Mouse (Mus musculus): Measurements from ENCODE around the gene Klrg2. TPM values are rescaled to one million over a fixed set of nuclear protein-coding genes. Genes with fewer than 3 reads are reported as not detected.
A peak's percentile ranks its signal among the peaks of the same experiment; 100 is the strongest.
"Not testable (repeated sequence)": the region's sequence is repeated elsewhere in the genome, so short reads cannot be mapped to it uniquely, and the experiment has no call there.

Klrg2 gene
- polyA plus RNA-seq, 2 experiments = 0.01 to 0.08 TPM

DNA sequence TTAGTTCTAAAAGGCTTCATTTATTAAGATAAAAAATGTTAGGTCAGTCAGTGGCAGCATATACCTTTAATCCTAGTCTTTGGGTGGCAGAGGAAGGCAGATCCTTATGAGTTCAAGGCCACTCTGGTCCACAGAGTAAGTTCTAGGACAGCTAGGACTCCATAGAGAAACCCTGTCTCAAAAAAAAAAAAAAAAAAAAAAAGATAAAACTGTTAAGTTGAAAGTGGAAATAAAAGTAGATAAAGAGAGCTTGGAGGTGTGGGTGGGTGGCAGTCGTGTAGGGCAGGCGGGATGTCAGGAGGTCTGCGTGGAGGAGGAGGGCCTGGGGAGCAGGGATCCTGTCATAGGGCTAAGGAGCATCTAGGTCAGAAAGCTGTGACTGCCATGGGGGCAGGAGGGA lies 35.0 kb upstream of the Klrg2 start:
- H3K4me1 ChIP-seq (replicated peaks; ENCODE audit: control insufficient read depth in 2 of 2, insufficient read depth in 2 of 2, low read length in 1 of 2) = peaks cover 8 to 18% of the 10 kb centered on the region in 2 experiments; a peak in 3 of 4 replicates
- no peak for TF ChIP-seq CTCF (IDR thresholded peaks at IDR 0.05; ENCODE audit: low read depth)
- no peak for TF ChIP-seq EP300 (IDR thresholded peaks at IDR 0.05; ENCODE audit: low read depth)
- H3K36me3 ChIP-seq (replicated peaks; ENCODE audit: control insufficient read depth, insufficient read depth, low read depth) = no peaks in the 10 kb centered on the region
- 63% methylated on average over 3 of the region's 3 CpGs for WGBS (ENCODE audit: insufficient replicate concordance)
- ATAC-seq (ENCODE audit: insufficient read depth) (no peak), DNase-seq (ENCODE audit: low read depth in 3 of 3, low spot score in 3 of 3) (no peak)
- H3K4me2 ChIP-seq (ENCODE audit: low read depth) = no peak overlapping the region
- no peak overlapping the region for H3K9ac ChIP-seq (replicated peaks)
- no peak overlapping the region for H3K4me3 ChIP-seq (ENCODE audit: insufficient read depth in 1 of 2, low read depth in 2 of 2, low read length in 2 of 2)
- H3K9me3 ChIP-seq (ENCODE audit: control insufficient read depth, low read length) = no peaks in the 10 kb centered on the region
- no peak overlapping the region for H3K27ac ChIP-seq
- H3K27me3 ChIP-seq (ENCODE audit: control insufficient read depth, insufficient read depth, low read length) = no peaks in the 10 kb centered on the region

DNA sequence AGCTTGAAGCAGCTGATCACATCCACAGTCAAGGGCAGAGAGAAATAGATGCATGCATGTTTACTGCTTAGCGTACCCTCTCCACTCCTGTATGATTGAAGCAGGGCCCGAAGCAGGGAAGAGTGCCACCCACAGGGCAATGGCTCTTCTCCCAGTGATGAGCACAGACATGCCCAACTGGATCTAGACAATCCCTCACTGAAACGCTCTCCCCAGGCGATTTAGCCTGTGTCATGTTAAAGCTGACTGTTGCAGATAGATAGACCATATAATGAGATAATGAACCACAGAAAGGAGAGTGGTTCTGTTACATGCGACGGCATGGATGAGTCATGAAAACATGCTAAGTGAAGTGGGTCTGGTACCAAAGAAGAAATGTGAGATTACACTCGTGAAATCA lies 34.2 kb upstream of the Klrg2 start:
- H3K9me3 ChIP-seq (ENCODE audit: control insufficient read depth, low read length) = no peaks in the 10 kb centered on the region
- no peaks in the 10 kb centered on the region for H3K27me3 ChIP-seq (ENCODE audit: control insufficient read depth, insufficient read depth, low read length)
- no peak overlapping the region for H3K4me2 ChIP-seq (ENCODE audit: low read depth)
- TF ChIP-seq EP300 (IDR thresholded peaks at IDR 0.05; ENCODE audit: low read depth) (0 out of 2 replicates have a peak, but pooled peaks have one; percentile 36), CTCF (IDR thresholded peaks at IDR 0.05; ENCODE audit: low read depth) (peak; percentile 28; the same call in 1 of the 2 replicates)
- no peak overlapping the region for H3K4me3 ChIP-seq (ENCODE audit: insufficient read depth in 1 of 2, low read depth in 2 of 2, low read length in 2 of 2)
- ATAC-seq (ENCODE audit: insufficient read depth) (0 out of 2 replicates have a peak, but pooled peaks have one; percentile 28), DNase-seq (ENCODE audit: low read depth in 3 of 3, low spot score in 3 of 3) (peak in 1 of 3 experiments; percentile 20)
- no peaks in the 10 kb centered on the region for H3K36me3 ChIP-seq (replicated peaks; ENCODE audit: control insufficient read depth, insufficient read depth, low read depth)
- 31% methylated on average over 7 of the region's 7 CpGs for WGBS (ENCODE audit: insufficient replicate concordance)
- H3K9ac ChIP-seq (replicated peaks) = no peak overlapping the region
- H3K27ac ChIP-seq = no peak overlapping the region
- peaks cover 6 to 12% of the 10 kb centered on the region in 2 experiments; a peak in 3 of 4 replicates for H3K4me1 ChIP-seq (replicated peaks; ENCODE audit: control insufficient read depth in 2 of 2, insufficient read depth in 2 of 2, low read length in 1 of 2)

GRCm38 (mm10) chr6:38670488-38670887 lies 33.4 kb upstream of the Klrg2 start:
- not testable (repeated sequence) for H3K4me2 ChIP-seq (ENCODE audit: low read depth); H3K27ac ChIP-seq; H3K9me3 ChIP-seq (ENCODE audit: control insufficient read depth, low read length); H3K4me1 ChIP-seq (replicated peaks; ENCODE audit: control insufficient read depth in 2 of 2, insufficient read depth in 2 of 2, low read length in 1 of 2); DNase-seq (ENCODE audit: low read depth in 3 of 3, low spot score in 3 of 3); H3K9ac ChIP-seq (replicated peaks); ATAC-seq (ENCODE audit: insufficient read depth); H3K36me3 ChIP-seq (replicated peaks; ENCODE audit: control insufficient read depth, insufficient read depth, low read depth); H3K27me3 ChIP-seq (ENCODE audit: control insufficient read depth, insufficient read depth, low read length); H3K4me3 ChIP-seq (ENCODE audit: insufficient read depth in 1 of 2, low read depth in 2 of 2, low read length in 2 of 2)
- WGBS (ENCODE audit: insufficient replicate concordance) = 60% methylated on average over 1 of the region's 1 CpGs

GRCm38 (mm10) chr6:38669580-38669979 lies 32.5 kb upstream of the Klrg2 start:
- Histone ChIP-seq H3K4me1 (replicated peaks; ENCODE audit: control insufficient read depth in 2 of 2, insufficient read depth in 2 of 2, low read length in 1 of 2) (peaks cover 6 to 9% of the 10 kb centered on the region in 2 experiments; a peak in 3 of 4 replicates), H3K4me2 (ENCODE audit: low read depth) (no peak overlapping the region), H3K27ac (no peak overlapping the region), H3K9me3 (ENCODE audit: control insufficient read depth, low read length) (no peaks in the 10 kb centered on the region), H3K9ac (replicated peaks) (no peak overlapping the region), H3K36me3 (replicated peaks; ENCODE audit: control insufficient read depth, insufficient read depth, low read depth) (no peaks in the 10 kb centered on the region), H3K27me3 (ENCODE audit: control insufficient read depth, insufficient read depth, low read length) (peaks cover 9% of the 10 kb centered on the region), H3K4me3 (ENCODE audit: insufficient read depth in 1 of 2, low read depth in 2 of 2, low read length in 2 of 2) (no peak overlapping the region)
- no peak for TF ChIP-seq EP300 (IDR thresholded peaks at IDR 0.05; ENCODE audit: low read depth)
- TF ChIP-seq CTCF (IDR thresholded peaks at IDR 0.05; ENCODE audit: low read depth) = peak; percentile 63
- DNase-seq (ENCODE audit: low read depth in 3 of 3, low spot score in 3 of 3) (no peak), ATAC-seq (ENCODE audit: insufficient read depth) (no peak)
- 35% methylated on average over 6 of the region's 6 CpGs for WGBS (ENCODE audit: insufficient replicate concordance)

DNA sequence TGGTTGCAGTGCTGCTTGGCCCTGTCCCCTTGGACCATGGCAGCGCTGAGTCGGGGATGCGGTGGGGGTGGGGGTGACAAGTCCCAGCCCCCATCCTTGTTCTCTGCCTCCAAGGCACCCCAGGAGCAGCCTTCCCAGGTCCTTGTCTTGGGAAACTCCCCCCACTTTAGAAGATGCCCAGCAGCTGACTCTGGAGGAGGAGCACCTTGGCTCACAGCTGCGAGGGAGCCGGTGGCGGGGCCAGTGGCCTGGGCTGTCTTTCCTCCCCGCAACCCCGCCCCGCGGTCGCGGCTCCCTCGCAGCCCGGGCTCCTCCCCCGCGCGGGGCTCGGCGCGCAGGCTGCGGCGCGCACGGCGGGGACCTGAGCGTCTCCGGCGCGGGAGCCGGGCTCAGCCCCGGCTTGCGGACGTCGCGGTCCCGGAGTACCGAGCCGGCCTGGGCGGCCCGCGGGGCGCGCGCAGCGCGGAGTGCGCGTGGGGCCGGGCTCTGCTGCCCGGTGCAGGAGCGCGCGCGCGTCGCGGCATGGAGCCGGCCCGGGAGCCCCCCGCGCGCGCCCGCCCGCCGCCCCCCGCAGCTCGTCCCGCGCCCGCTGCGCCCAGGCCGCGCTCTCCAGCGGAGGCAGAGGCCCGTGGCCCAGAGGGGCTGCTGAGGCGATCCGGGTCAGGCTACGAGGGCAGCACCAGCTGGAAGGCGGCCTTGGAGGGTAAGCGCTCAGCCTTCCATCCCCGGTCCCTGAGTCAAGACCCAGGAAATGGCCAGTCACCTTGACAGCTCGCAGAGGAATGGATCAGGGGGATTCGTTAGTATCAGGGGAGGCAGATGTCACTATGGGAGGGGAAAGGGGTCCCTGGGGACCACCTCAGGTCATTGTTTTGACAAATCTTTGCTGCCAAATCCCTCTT lies 25.9 kb upstream of the Klrg2 start, which contains the start of gene Clec2l:
Clec2l (plus strand) TSS at position 356 of the 902 bp plus-strand sequence.
- no peak within 1 kb of the TSS for H3K9ac ChIP-seq (replicated peaks)
- peaks cover 44% of the 10 kb centered on the region for H3K27me3 ChIP-seq (ENCODE audit: control insufficient read depth, insufficient read depth, low read length)

More for the DNA sequence above, 25.9 kb upstream of the Klrg2 start, which contains the start of gene Clec2l:
- WGBS (ENCODE audit: insufficient replicate concordance) = 1% methylated on average over 77 of the region's 84 CpGs
- no peaks in the 10 kb centered on the region for H3K36me3 ChIP-seq (replicated peaks; ENCODE audit: control insufficient read depth, insufficient read depth, low read depth)
- H3K9me3 ChIP-seq (ENCODE audit: control insufficient read depth, low read length) = no peaks in the 10 kb centered on the region
- H3K4me1 ChIP-seq (replicated peaks; ENCODE audit: control insufficient read depth in 2 of 2, insufficient read depth in 2 of 2, low read length in 1 of 2) = no peaks in the 10 kb centered on the region
- DNase-seq (ENCODE audit: low read depth in 3 of 3, low spot score in 3 of 3) (no peak), ATAC-seq (ENCODE audit: insufficient read depth) (no peak)
- H3K4me2 ChIP-seq (ENCODE audit: low read depth) = peak within 1 kb of the TSS; percentile 56
- TF ChIP-seq EP300 (IDR thresholded peaks at IDR 0.05; ENCODE audit: low read depth) (no peak), CTCF (IDR thresholded peaks at IDR 0.05; ENCODE audit: low read depth) (no peak)
- peak within 1 kb of the TSS in 1 of 2 experiments; percentile 46; a peak in 2 of 4 replicates for H3K4me3 ChIP-seq (ENCODE audit: insufficient read depth in 1 of 2, low read depth in 2 of 2, low read length in 2 of 2)
- H3K27ac ChIP-seq = no peak within 1 kb of the TSS

Measured in liver, embryonic 14.5 days (tissue).